Mouse (Mus musculus) bone marrow macrophage, adult 2 months (primary cell): ENCODE data around the gene Emp3.

Experiments used
- CTCF ChIP-seq: IDR thresholded peaks from 2 replicates; pipeline ENCODE4 v1.5.1; 2012; ENCODE audit warnings: low read depth, mild to moderate bottlenecking, low read length, moderate library complexity
- POLR2A ChIP-seq: IDR thresholded peaks from 2 replicates; pipeline ENCODE4 v1.6.1; 2012; ENCODE audit warnings: mild to moderate bottlenecking, low read depth, low read length, borderline replicate concordance

GRCm38 (mm10) chr7:45887246-45887645 lies 34.0 kb downstream of the Emp3 start:
- TF ChIP-seq CTCF (no peak), POLR2A (no peak)
